Mouse (Mus musculus): ENCODE measurements around the gene Car9.
"Not testable (repeated sequence)": the region's sequence is repeated elsewhere in the genome, so short reads cannot be mapped to it uniquely, and the experiment has no call there.

Car9 gene

GRCm38 (mm10) chr4:43519956-43520355, 13.2 kb downstream of the Car9 start:
- in situ Hi-C loops (cut with MboI, MseI) = loop anchor here in 1 of 2 experiments (10.0 kb wide), 1 partner anchor 345 kb away; no protein-coding TSS in a partner anchor

- in situ Hi-C loops (cut with MboI, MseI) = loop anchor here (5.0 to 10.0 kb wide), 2 partner anchors 91 to 337 kb away; no protein-coding TSS in a partner anchor
Measured at GRCm38 (mm10) chr4:43527880-43528279, 21.1 kb downstream of the Car9 start.

- in situ Hi-C loops (cut with MboI, MseI) = loop anchor here (5.0 to 10.0 kb wide), 2 partner anchors 91 to 336 kb away; no protein-coding TSS in a partner anchor
Measured at GRCm38 (mm10) chr4:43528487-43528886, 21.7 kb downstream of the Car9 start.

- in situ Hi-C loops (cut with MboI, MseI) = no loop called here
Measured at GRCm38 (mm10) chr4:43530081-43530501, 23.3 kb downstream of the Car9 start.

GRCm38 (mm10) chr4:43530581-43530980, 23.8 kb downstream of the Car9 start:
- in situ Hi-C loops (cut with MboI, MseI) = no loop called here

- in situ Hi-C loops (cut with MboI, MseI) = no loop called here
Measured at GRCm38 (mm10) chr4:43533270-43533669, 26.5 kb downstream of the Car9 start.

- in situ Hi-C loops (cut with MboI, MseI) = no loop called here
Measured at GRCm38 (mm10) chr4:43535628-43536027, 28.9 kb downstream of the Car9 start.

GRCm38 (mm10) chr4:43536031-43536430, 29.3 kb downstream of the Car9 start:
- in situ Hi-C loops (cut with MboI, MseI) = no loop called here

GRCm38 (mm10) chr4:43542044-43542443, 35.3 kb downstream of the Car9 start:
- in situ Hi-C loops (cut with MboI, MseI) = no loop called here

GRCm38 (mm10) chr4:43546375-43547047, 39.7 kb downstream of the Car9 start:
- in situ Hi-C loops (cut with MboI, MseI) = no loop called here

GRCm38 (mm10) chr4:43547160-43547559, 40.4 kb downstream of the Car9 start:
- in situ Hi-C loops (cut with MboI, MseI) = no loop called here

- in situ Hi-C loops (cut with MboI, MseI) = no loop called here
Measured at GRCm38 (mm10) chr4:43549055-43549454, 42.3 kb downstream of the Car9 start.

- in situ Hi-C loops (cut with MboI, MseI) = not testable (repeated sequence)
Measured at GRCm38 (mm10) chr4:43551854-43552253, 45.1 kb downstream of the Car9 start.

GRCm38 (mm10) chr4:43552437-43552836, 45.7 kb downstream of the Car9 start:
- in situ Hi-C loops (cut with MboI, MseI) = no loop called here

- in situ Hi-C loops (cut with MboI, MseI) = no loop called here
Measured at GRCm38 (mm10) chr4:43553891-43554290, 47.1 kb downstream of the Car9 start.

- in situ Hi-C loops (cut with MboI, MseI) = no loop called here
Measured at GRCm38 (mm10) chr4:43555926-43556325, 49.2 kb downstream of the Car9 start.

GRCm38 (mm10) chr4:43558028-43558630, 51.4 kb downstream of the Car9 start:
- in situ Hi-C loops (cut with MboI, MseI) = no loop called here

GRCm38 (mm10) chr4:43558631-43559356, 52.0 kb downstream of the Car9 start:
- in situ Hi-C loops (cut with MboI, MseI) = no loop called here

- in situ Hi-C loops (cut with MboI, MseI) = loop anchor here in 1 of 2 experiments (10.0 kb wide), 2 partner anchors 555 to 1975 kb away; partner anchors contain the start of genes Shb and Vcp
Measured at GRCm38 (mm10) chr4:43559519-43560242, 52.9 kb downstream of the Car9 start.

- in situ Hi-C loops (cut with MboI, MseI) = loop anchor here in 1 of 2 experiments (10.0 kb wide), 2 partner anchors 555 to 1975 kb away; partner anchors contain the start of genes Shb and Vcp
Measured at GRCm38 (mm10) chr4:43560243-43560611, 53.5 kb downstream of the Car9 start.

GRCm38 (mm10) chr4:43560976-43561375, 54.2 kb downstream of the Car9 start:
- in situ Hi-C loops (cut with MboI, MseI) = loop anchor here in 1 of 2 experiments (10.0 kb wide), 2 partner anchors 556 to 1974 kb away; partner anchors contain the start of genes Shb and Vcp
